Mouse (Mus musculus) Muller cell, postnatal 12 days (primary cell): ENCODE measurements around the gene Dda1.

Experiments used
- DNase-seq: peaks from one replicate; pipeline ENCODE4 v3.0.0-alpha.2; 2015; ENCODE audit errors: inconsistent ontology term

The Dda1 gene

GRCm38 (mm10) chr8:71495811-71496210 is 26.8 kb downstream of the Dda1 start:
- no peak for DNase-seq

- peak; percentile 98 for DNase-seq
These were observed 27.5 kb downstream of the Dda1 start for GRCm38 (mm10) chr8:71496481-71496880.

GRCm38 (mm10) chr8:71497077-71497645 is 28.2 kb downstream of the Dda1 start:
- DNase-seq = no peak

GRCm38 (mm10) chr8:71497881-71498501 is 29.0 kb downstream of the Dda1 start:
- no peak for DNase-seq

GRCm38 (mm10) chr8:71498816-71499690 is 30.1 kb downstream of the Dda1 start:
- DNase-seq = no peak

- no peak for DNase-seq
These were observed 35.4 kb downstream of the Dda1 start for GRCm38 (mm10) chr8:71504349-71504748.

GRCm38 (mm10) chr8:71505326-71505725 is 36.3 kb downstream of the Dda1 start:
- DNase-seq = peak; percentile 65

- DNase-seq = no peak
These were observed 37.0 kb downstream of the Dda1 start for GRCm38 (mm10) chr8:71505979-71506378.

- DNase-seq = peak; percentile 92
These were observed 38.6 kb downstream of the Dda1 start for GRCm38 (mm10) chr8:71507589-71508104.

GRCm38 (mm10) chr8:71509316-71509715 is 40.3 kb downstream of the Dda1 start:
- DNase-seq = no peak

- DNase-seq = no peak
These were observed 42.6 kb downstream of the Dda1 start, which contains the start of gene Plvap for GRCm38 (mm10) chr8:71511644-71512043. Gene Plvap, minus strand, starts transcription at chr8:71511752.

- DNase-seq = no peak
These were observed 44.2 kb downstream of the Dda1 start for GRCm38 (mm10) chr8:71513018-71513754.

- DNase-seq = no peak
These were observed 46.0 kb downstream of the Dda1 start for GRCm38 (mm10) chr8:71515043-71515442.

- peak; percentile 76 for DNase-seq
These were observed 47.8 kb downstream of the Dda1 start for GRCm38 (mm10) chr8:71516786-71517185.

GRCm38 (mm10) chr8:71519037-71519825 is 50.2 kb downstream of the Dda1 start:
- peak; percentile 73 for DNase-seq

GRCm38 (mm10) chr8:71521634-71522033 is 52.6 kb downstream of the Dda1 start:
- peak; percentile 91 for DNase-seq

GRCm38 (mm10) chr8:71525226-71526050 is 56.4 kb downstream of the Dda1 start, which contains the start of gene Ccdc194:
Gene Ccdc194, minus strand, starts transcription at chr8:71525711.
- no peak for DNase-seq
